Mouse (Mus musculus): ENCODE results near the gene Lpp. TPM values are rescaled to one million over a fixed set of nuclear protein-coding genes. Genes with fewer than 3 reads are reported as not detected.

Lpp gene
- total and polyA plus RNA-seq, 3 experiments, result not detected

GRCm38 (mm10) chr16:24625576-24625975 lies 232.3 kb downstream of the Lpp start:
- Histone ChIP-seq H3K27me3 (ENCODE audit: control insufficient read depth in 1 of 2, insufficient read depth in 2 of 2, low read length in 2 of 2) (no peaks in the 10 kb centered on the region), H3K27ac (ENCODE audit: control insufficient read depth, low read depth, low read length) (no peak overlapping the region), H3K9me3 (replicated peaks; ENCODE audit: insufficient read depth, low read length) (no peaks in the 10 kb centered on the region), H3K9ac (ENCODE audit: control insufficient read depth, low read depth, low read length, poor library complexity, severe bottlenecking) (no peak overlapping the region), H3K79me2 (ENCODE audit: control insufficient read depth, insufficient read depth, low read length, poor library complexity) (no peaks in the 10 kb centered on the region), H3K36me3 (ENCODE audit: control insufficient read depth in 1 of 2, insufficient read depth in 2 of 2, low read length in 2 of 2) (no peaks in the 10 kb centered on the region), H3K4me3 (ENCODE audit: control insufficient read depth in 1 of 2, insufficient read depth in 1 of 2, low read depth in 2 of 2, low read length in 2 of 2) (no peak overlapping the region), H3K4me1 (ENCODE audit: control insufficient read depth in 1 of 2, insufficient read depth in 2 of 2, low read length in 2 of 2) (no peaks in the 10 kb centered on the region)
- no peak for TF ChIP-seq E2F4 (IDR thresholded peaks at IDR 0.05; ENCODE audit: borderline replicate concordance, low read depth, low read length)
- TF ChIP-seq NELFE (IDR thresholded peaks at IDR 0.05; ENCODE audit: low read depth, low read length), result no peak
- no peak for TF ChIP-seq MAX (IDR thresholded peaks at IDR 0.05; ENCODE audit: low read length)
- TF ChIP-seq RAD21 (IDR thresholded peaks at IDR 0.05; ENCODE audit: low read depth, low read length), result no peak
- TF ChIP-seq JUND (IDR thresholded peaks at IDR 0.05; ENCODE audit: low read depth, low read length), result no peak
- no peak for TF ChIP-seq SMC3 (IDR thresholded peaks at IDR 0.05; ENCODE audit: low read depth, low read length)
- no peak for TF ChIP-seq CTCF (IDR thresholded peaks at IDR 0.05 in 2 of 3, conservative IDR thresholded peaks at IDR 0.05 in 1 of 3; ENCODE audit: control insufficient read depth in 1 of 3, insufficient read depth in 1 of 3, low read depth in 2 of 3, low read length in 3 of 3, poor library complexity in 1 of 3, severe bottlenecking in 1 of 3)
- TF ChIP-seq UBTF (IDR thresholded peaks at IDR 0.05; ENCODE audit: borderline replicate concordance, insufficient read depth, low read depth, low read length), result no peak
- TF ChIP-seq ZMIZ1 (IDR thresholded peaks at IDR 0.05; ENCODE audit: low read depth, low read length), result no peak
- no peak for TF ChIP-seq USF2 (IDR thresholded peaks at IDR 0.05; ENCODE audit: borderline replicate concordance in 1 of 2, insufficient read depth in 1 of 2, low read depth in 1 of 2, low read length in 2 of 2)
- no peak for TF ChIP-seq POLR2AphosphoS2 (IDR thresholded peaks at IDR 0.05; ENCODE audit: low read length)
- no peak for TF ChIP-seq ZC3H11A (IDR thresholded peaks at IDR 0.05; ENCODE audit: low read depth, low read length)
- no peak for TF ChIP-seq SIN3A (IDR thresholded peaks at IDR 0.05; ENCODE audit: low read length)
- no peak for TF ChIP-seq POLR2AphosphoS5 (IDR thresholded peaks at IDR 0.05; ENCODE audit: borderline replicate concordance, low read depth, low read length)
- no peak for TF ChIP-seq MYC (IDR thresholded peaks at IDR 0.05; ENCODE audit: low read depth, low read length)
- DNase-seq (ENCODE audit: low read depth, low spot score), result no peak

GRCm38 (mm10) chr16:24628779-24629178 lies 235.5 kb downstream of the Lpp start:
- no peak for DNase-seq (ENCODE audit: low read depth, low spot score)
- no peaks in the 10 kb centered on the region for H3K4me1 ChIP-seq (ENCODE audit: control insufficient read depth in 1 of 2, insufficient read depth in 2 of 2, low read length in 2 of 2)
- no peaks in the 10 kb centered on the region for H3K9me3 ChIP-seq (replicated peaks; ENCODE audit: insufficient read depth, low read length)
- no peaks in the 10 kb centered on the region for H3K36me3 ChIP-seq (ENCODE audit: control insufficient read depth in 1 of 2, insufficient read depth in 2 of 2, low read length in 2 of 2)
- no peak overlapping the region for H3K27ac ChIP-seq (ENCODE audit: control insufficient read depth, low read depth, low read length)
- H3K27me3 ChIP-seq (ENCODE audit: control insufficient read depth in 1 of 2, insufficient read depth in 2 of 2, low read length in 2 of 2), result no peaks in the 10 kb centered on the region
- H3K79me2 ChIP-seq (ENCODE audit: control insufficient read depth, insufficient read depth, low read length, poor library complexity), result no peaks in the 10 kb centered on the region
- TF ChIP-seq E2F4 (IDR thresholded peaks at IDR 0.05; ENCODE audit: borderline replicate concordance, low read depth, low read length) (no peak), POLR2A (IDR thresholded peaks at IDR 0.05; ENCODE audit: control insufficient read depth in 1 of 2, insufficient read depth in 1 of 2, low read depth in 1 of 2, low read length in 2 of 2, poor library complexity in 1 of 2) (no peak), GATA1 (IDR thresholded peaks at IDR 0.05; ENCODE audit: low read depth, low read length) (no peak), SMC3 (IDR thresholded peaks at IDR 0.05; ENCODE audit: low read depth, low read length) (no peak), GABPA (IDR thresholded peaks at IDR 0.05; ENCODE audit: low read depth, low read length) (no peak), NRF1 (IDR thresholded peaks at IDR 0.05; ENCODE audit: insufficient read depth, low read depth, low read length, poor library complexity, severe bottlenecking) (no peak), TBP (IDR thresholded peaks at IDR 0.05; ENCODE audit: low read depth, low read length) (no peak), ZMIZ1 (IDR thresholded peaks at IDR 0.05; ENCODE audit: low read depth, low read length) (no peak), MYB (IDR thresholded peaks at IDR 0.05; ENCODE audit: low read depth, low read length) (no peak), UBTF (IDR thresholded peaks at IDR 0.05; ENCODE audit: borderline replicate concordance, insufficient read depth, low read depth, low read length) (no peak), SIN3A (IDR thresholded peaks at IDR 0.05; ENCODE audit: low read length) (no peak)
- no peak overlapping the region for H3K9ac ChIP-seq (ENCODE audit: control insufficient read depth, low read depth, low read length, poor library complexity, severe bottlenecking)
- H3K4me3 ChIP-seq (ENCODE audit: control insufficient read depth in 1 of 2, insufficient read depth in 1 of 2, low read depth in 2 of 2, low read length in 2 of 2), result no peak overlapping the region
